Mouse (Mus musculus): ENCODE data around the gene Ski. TPM values are rescaled to one million over a fixed set of nuclear protein-coding genes. Genes with fewer than 3 reads are reported as not detected.

The Ski gene
- polyA plus RNA-seq, 1 experiment from 2014 or later = 22.6 TPM

GRCm38 (mm10) chr4:155245770-155246492, 23.5 kb upstream of the Ski start:
- H3K27me3 ChIP-seq (replicated peaks; ENCODE audit: insufficient read depth, low read length) = no peaks in the 10 kb centered on the region
- H3K27ac ChIP-seq (ENCODE audit: low read length) = no peak overlapping the region

GRCm38 (mm10) chr4:155243233-155243632, 20.8 kb upstream of the Ski start:
- H3K27ac ChIP-seq (ENCODE audit: low read length) = no peak overlapping the region
- 70% methylated on average over 12 of the region's 12 CpGs for WGBS
- no peaks in the 10 kb centered on the region; the same call in none of the 2 replicates for H3K4me1 ChIP-seq (ENCODE audit: insufficient read depth, low read depth, low read length)
- H3K9me3 ChIP-seq (ENCODE audit: low read length) = no peaks in the 10 kb centered on the region
- no peaks in the 10 kb centered on the region for H3K27me3 ChIP-seq (replicated peaks; ENCODE audit: insufficient read depth, low read length)
- no peak overlapping the region for H3K4me2 ChIP-seq (replicated peaks; ENCODE audit: low read depth, low read length)
- DNase-seq (ENCODE audit: low spot score) = no peak
- no peak overlapping the region for H3K9ac ChIP-seq (replicated peaks; ENCODE audit: low read depth)
- no peak overlapping the region for H3K4me3 ChIP-seq (ENCODE audit: low read depth, low read length)
- no peaks in the 10 kb centered on the region for H3K36me3 ChIP-seq (ENCODE audit: insufficient read depth, low read length)
- ATAC-seq = no peak
- TF ChIP-seq CTCF (IDR thresholded peaks at IDR 0.05) = no peak
- no peak for TF ChIP-seq EP300 (IDR thresholded peaks at IDR 0.05)

More at GRCm38 (mm10) chr4:155245770-155246492, 23.5 kb upstream of the Ski start:
- no peak overlapping the region for H3K9ac ChIP-seq (replicated peaks; ENCODE audit: low read depth)
- WGBS = 49% methylated on average over 6 of the region's 6 CpGs
- no peak for TF ChIP-seq CTCF (IDR thresholded peaks at IDR 0.05)
- no peak for TF ChIP-seq EP300 (IDR thresholded peaks at IDR 0.05)
- H3K36me3 ChIP-seq (ENCODE audit: insufficient read depth, low read length) = no peaks in the 10 kb centered on the region
- DNase-seq (ENCODE audit: low spot score) (peak; percentile 12), ATAC-seq (no peak)
- H3K4me2 ChIP-seq (replicated peaks; ENCODE audit: low read depth, low read length) = no peak overlapping the region
- no peaks in the 10 kb centered on the region for H3K9me3 ChIP-seq (ENCODE audit: low read length)
- peaks cover 6% of the 10 kb centered on the region for H3K4me1 ChIP-seq (ENCODE audit: insufficient read depth, low read depth, low read length)
- no peak overlapping the region for H3K4me3 ChIP-seq (ENCODE audit: low read depth, low read length)

DNA sequence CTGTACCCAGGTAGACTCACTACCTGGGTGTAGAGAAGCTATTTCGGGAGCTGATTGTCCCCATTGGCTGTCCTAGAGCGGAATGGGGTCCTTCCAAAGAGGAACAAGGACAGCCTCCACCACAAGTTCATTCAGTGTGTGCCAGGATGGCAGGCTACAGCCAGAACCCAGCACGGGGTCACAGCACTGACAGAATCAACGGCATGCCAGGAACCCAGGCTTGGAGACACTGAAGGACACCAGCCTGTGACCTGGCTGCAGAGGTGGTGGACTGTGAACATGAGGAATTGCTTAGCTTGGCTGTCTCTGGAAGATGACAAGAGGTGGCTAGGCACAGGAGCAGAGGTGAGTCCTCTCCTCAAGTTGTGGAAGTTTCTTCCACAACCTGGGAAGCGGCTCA, 19.9 kb upstream of the Ski start:
- ATAC-seq = no peak
- WGBS = 80% methylated on average over 5 of the region's 5 CpGs
- H3K27me3 ChIP-seq (replicated peaks; ENCODE audit: insufficient read depth, low read length) = no peaks in the 10 kb centered on the region

DNA sequence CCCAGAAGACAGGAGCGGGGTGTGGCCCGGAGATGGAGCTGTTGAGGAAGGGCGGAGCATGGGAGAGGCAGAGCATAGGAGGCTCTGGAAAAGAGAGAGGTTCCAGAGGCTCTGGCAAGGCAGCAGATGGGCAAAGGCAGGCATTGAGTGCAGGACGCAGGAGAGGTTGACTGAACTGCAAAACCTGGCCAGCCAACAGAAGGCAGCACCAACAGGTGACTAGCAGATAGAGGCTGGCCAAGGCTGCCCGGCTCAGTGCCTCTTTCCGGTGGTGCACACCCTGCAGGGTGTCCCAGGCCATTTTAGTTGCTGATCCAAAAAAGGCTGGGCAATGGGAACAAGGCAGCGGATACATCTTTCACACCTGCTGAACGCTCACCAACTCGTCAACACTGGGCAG, 19.4 kb upstream of the Ski start:
- H3K27ac ChIP-seq (ENCODE audit: low read length) = no peak overlapping the region
- TF ChIP-seq CTCF (IDR thresholded peaks at IDR 0.05) (0 out of 2 replicates have a peak, but pooled peaks have one; percentile 7), EP300 (IDR thresholded peaks at IDR 0.05) (no peak)
- no peaks in the 10 kb centered on the region for H3K36me3 ChIP-seq (ENCODE audit: insufficient read depth, low read length)
- H3K4me2 ChIP-seq (replicated peaks; ENCODE audit: low read depth, low read length) = no peak overlapping the region
- WGBS = 75% methylated on average over 9 of the region's 9 CpGs
- H3K27me3 ChIP-seq (replicated peaks; ENCODE audit: insufficient read depth, low read length) = no peaks in the 10 kb centered on the region
- no peak for ATAC-seq
- DNase-seq (ENCODE audit: low spot score) = no peak
- no peak overlapping the region for H3K9ac ChIP-seq (replicated peaks; ENCODE audit: low read depth)
- no peaks in the 10 kb centered on the region for H3K9me3 ChIP-seq (ENCODE audit: low read length)
- peaks cover 12% of the 10 kb centered on the region for H3K4me1 ChIP-seq (ENCODE audit: insufficient read depth, low read depth, low read length)
- no peak overlapping the region for H3K4me3 ChIP-seq (ENCODE audit: low read depth, low read length)

More for the DNA sequence above, 19.9 kb upstream of the Ski start:
- Histone ChIP-seq H3K9me3 (ENCODE audit: low read length) (no peaks in the 10 kb centered on the region), H3K27ac (ENCODE audit: low read length) (no peak overlapping the region), H3K36me3 (ENCODE audit: insufficient read depth, low read length) (no peaks in the 10 kb centered on the region), H3K9ac (replicated peaks; ENCODE audit: low read depth) (no peak overlapping the region), H3K4me3 (ENCODE audit: low read depth, low read length) (no peak overlapping the region), H3K4me2 (replicated peaks; ENCODE audit: low read depth, low read length) (no peak overlapping the region), H3K4me1 (ENCODE audit: insufficient read depth, low read depth, low read length) (peaks cover 9% of the 10 kb centered on the region)
- DNase-seq (ENCODE audit: low spot score) = no peak
- TF ChIP-seq CTCF (IDR thresholded peaks at IDR 0.05) (no peak), EP300 (IDR thresholded peaks at IDR 0.05) (no peak)

DNA sequence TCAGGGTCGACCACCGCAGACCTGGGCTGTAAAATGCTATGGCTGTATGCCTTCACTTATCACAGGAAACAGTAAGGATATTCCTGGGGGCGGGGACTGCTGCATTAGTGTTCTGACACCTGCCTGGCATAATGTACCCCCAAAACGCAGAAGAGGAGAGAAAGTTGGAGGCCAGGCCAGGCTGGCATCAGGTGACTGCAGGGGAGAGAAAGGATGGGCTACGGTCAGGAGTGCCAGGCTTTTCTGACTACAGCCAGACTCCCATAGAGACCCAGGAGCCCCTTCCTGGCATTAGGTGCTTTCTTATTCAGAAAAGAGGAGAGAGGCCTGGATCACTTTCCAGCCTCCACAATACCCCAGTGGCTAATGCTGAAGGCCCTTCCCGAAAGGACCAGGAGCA, 17.1 kb upstream of the Ski start:
- H3K9me3 ChIP-seq (ENCODE audit: low read length) = no peaks in the 10 kb centered on the region
- DNase-seq (ENCODE audit: low spot score) = no peak
- H3K27ac ChIP-seq (ENCODE audit: low read length) = no peak overlapping the region
- WGBS = 68% methylated on average over 6 of the region's 6 CpGs
- H3K9ac ChIP-seq (replicated peaks; ENCODE audit: low read depth) = no peak overlapping the region
- ATAC-seq = no peak
- no peaks in the 10 kb centered on the region for H3K27me3 ChIP-seq (replicated peaks; ENCODE audit: insufficient read depth, low read length)
- no peaks in the 10 kb centered on the region for H3K36me3 ChIP-seq (ENCODE audit: insufficient read depth, low read length)
- peaks cover 32% of the 10 kb centered on the region for H3K4me1 ChIP-seq (ENCODE audit: insufficient read depth, low read depth, low read length)
- H3K4me2 ChIP-seq (replicated peaks; ENCODE audit: low read depth, low read length) = no peak overlapping the region
- no peak overlapping the region for H3K4me3 ChIP-seq (ENCODE audit: low read depth, low read length)
- TF ChIP-seq EP300 (IDR thresholded peaks at IDR 0.05) = no peak
- TF ChIP-seq CTCF (IDR thresholded peaks at IDR 0.05) = no peak

GRCm38 (mm10) chr4:155238276-155238675, 15.9 kb upstream of the Ski start:
- Histone ChIP-seq H3K27me3 (replicated peaks; ENCODE audit: insufficient read depth, low read length) (no peaks in the 10 kb centered on the region), H3K4me2 (replicated peaks; ENCODE audit: low read depth, low read length) (no peak overlapping the region), H3K4me1 (ENCODE audit: insufficient read depth, low read depth, low read length) (peaks cover 44% of the 10 kb centered on the region), H3K36me3 (ENCODE audit: insufficient read depth, low read length) (no peaks in the 10 kb centered on the region), H3K4me3 (ENCODE audit: low read depth, low read length) (no peak overlapping the region), H3K27ac (ENCODE audit: low read length) (peak overlapping the region; percentile 66), H3K9me3 (ENCODE audit: low read length) (no peaks in the 10 kb centered on the region), H3K9ac (replicated peaks; ENCODE audit: low read depth) (no peak overlapping the region)
- peak; percentile 18 for ATAC-seq
- 31% methylated on average over 5 of the region's 5 CpGs for WGBS
- peak; percentile 92 for DNase-seq (ENCODE audit: low spot score)
- TF ChIP-seq EP300 (IDR thresholded peaks at IDR 0.05) = no peak; the same call in 1 of the 2 replicates
- no peak for TF ChIP-seq CTCF (IDR thresholded peaks at IDR 0.05)
